Mouse (Mus musculus) CH12.LX (cell line): ENCODE measurements at regions not wholly inside any gene's neighbourhood (a gene's known extent, or its start where the extent isn't known, plus 50 kb on each side); places are given as distances from the start of the nearest gene placed in this dataset.

ENCODE experiments used
- CTCF ChIP-seq, 2 experiments: IDR thresholded peaks in 1 of 2; conservative IDR thresholded peaks in 1 of 2; 2 replicates each; pipeline ENCODE4 v1.5.1; 2011 to 2012; ENCODE audit warnings: low read depth in 2 of 2, low read length in 2 of 2, improper control_type of control experiment in 1 of 2, inconsistent platforms in 1 of 2, mild to moderate bottlenecking in 1 of 2, moderate library complexity in 1 of 2
- EP300 ChIP-seq: IDR thresholded peaks from 2 replicates; pipeline ENCODE4 v1.6.1; 2011; ENCODE audit warnings: low read length, improper control_type of control experiment
- GABPA ChIP-seq: IDR thresholded peaks from 2 replicates; pipeline ENCODE4 v1.6.1; 2012; ENCODE audit warnings: low read depth, low read length, improper control_type of control experiment, inconsistent platforms; ENCODE audit not compliant: insufficient replicate concordance
- NRF1 ChIP-seq: IDR thresholded peaks from 2 replicates; pipeline ENCODE4 v1.6.1; 2014; ENCODE audit warnings: low read depth, mild to moderate bottlenecking, inconsistent platforms, low read length, improper control_type of control experiment, moderate library complexity
- POLR2A ChIP-seq: IDR thresholded peaks from 2 replicates; pipeline ENCODE4 v1.6.1; 2011; ENCODE audit warnings: low read depth, mild to moderate bottlenecking, improper control_type of control experiment, low read length
- RCOR1 ChIP-seq: conservative IDR thresholded peaks from 2 replicates; pipeline ENCODE4 v1.6.1; 2012; ENCODE audit warnings: low read depth, mild to moderate bottlenecking, inconsistent platforms, low read length, improper control_type of control experiment
- SIN3A ChIP-seq: IDR thresholded peaks from 2 replicates; pipeline ENCODE4 v1.6.1; 2012; ENCODE audit warnings: low read length, improper control_type of control experiment, inconsistent platforms
- TBP ChIP-seq: conservative IDR thresholded peaks from 2 replicates; pipeline ENCODE4 v1.6.1; 2011; ENCODE audit warnings: low read depth, low read length, improper control_type of control experiment
- USF1 ChIP-seq: IDR thresholded peaks from 2 replicates; pipeline ENCODE4 v1.6.1; 2014; ENCODE audit warnings: low read depth, mild to moderate bottlenecking, inconsistent platforms, low read length, improper control_type of control experiment
- ZC3H11A ChIP-seq: IDR thresholded peaks from 2 replicates; pipeline ENCODE4 v1.6.1; 2012; ENCODE audit warnings: low read depth, mild to moderate bottlenecking, inconsistent platforms, low read length, improper control_type of control experiment

DNA sequence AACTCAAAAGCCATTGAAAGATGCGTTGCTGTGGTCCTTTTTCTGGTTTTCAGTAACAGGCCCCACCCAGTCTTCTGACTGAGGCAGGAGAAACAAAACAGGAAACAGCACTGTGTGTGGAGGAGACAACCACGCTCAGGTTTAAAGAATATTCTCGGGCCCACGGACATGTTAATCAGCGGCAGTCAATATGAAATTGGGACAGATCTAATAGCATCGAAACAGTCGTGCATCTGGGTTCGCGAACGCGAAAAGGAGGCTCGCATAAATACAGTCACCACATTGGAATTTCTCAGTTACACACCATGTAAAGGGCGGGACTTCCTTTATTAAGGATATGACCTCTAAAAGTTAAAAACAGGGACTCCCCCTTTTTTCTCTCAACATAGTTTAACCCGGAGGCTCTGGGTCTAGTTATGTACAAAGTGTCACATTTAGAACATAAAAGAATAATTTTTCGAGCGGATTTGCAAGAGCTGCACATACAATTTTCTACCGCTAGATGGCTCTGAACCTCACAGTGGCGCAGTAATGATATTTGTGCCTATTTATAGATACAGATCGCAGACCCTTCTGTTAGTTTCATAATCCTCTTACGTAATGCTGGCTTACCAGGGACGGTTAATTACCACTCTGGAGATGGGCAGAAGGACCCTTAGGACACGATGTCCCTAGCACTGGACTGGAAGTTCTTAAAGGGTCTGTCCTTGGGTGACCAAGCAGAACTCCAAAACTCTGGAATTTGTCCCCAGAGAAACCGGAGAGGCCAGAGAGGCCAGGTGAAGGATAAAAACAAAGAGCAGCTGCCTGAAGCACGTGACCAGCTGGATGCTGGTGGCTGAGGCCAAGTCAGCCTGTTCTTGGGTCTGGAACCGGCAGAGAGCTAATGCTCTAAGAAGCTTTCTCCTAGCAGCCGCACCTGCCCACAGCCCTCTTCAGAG lies 291.6 kb downstream of the Zfp706 start:
- peak; percentile 87 to 96 for TF ChIP-seq CTCF (conservative IDR thresholded peaks at IDR 0.05 in 1 of 2, IDR thresholded peaks at IDR 0.05 in 1 of 2; ENCODE audit: low read depth in 2 of 2, low read length in 2 of 2)
- TF ChIP-seq USF1 = peak; percentile 33; the same call in 1 of the 2 replicates
- no peak for TF ChIP-seq GABPA
- no peak for TF ChIP-seq NRF1
- TF ChIP-seq RCOR1 = no peak
- peak; percentile 50; the same call in 1 of the 2 replicates for TF ChIP-seq TBP
- no peak for TF ChIP-seq ZC3H11A
- TF ChIP-seq SIN3A = peak; percentile 81
- no peak for TF ChIP-seq POLR2A
- TF ChIP-seq EP300 = peak; percentile 49; the same call in 1 of the 2 replicates
